Mouse (Mus musculus): ENCODE results near the gene Cdkn2c.

Gene Cdkn2c

GRCm38 (mm10) chr4:109656301-109656700 lies 10.7 kb downstream of the Cdkn2c start:
- 73% methylated on average over 4 of the region's 4 CpGs for WGBS

- WGBS = 86% methylated on average over 2 of the region's 2 CpGs
Observed at GRCm38 (mm10) chr4:109655738-109656137, 11.3 kb downstream of the Cdkn2c start.

GRCm38 (mm10) chr4:109654701-109655100 lies 12.3 kb downstream of the Cdkn2c start:
- 97% methylated on average over 2 of the region's 2 CpGs for WGBS

GRCm38 (mm10) chr4:109649331-109649730 lies 17.7 kb downstream of the Cdkn2c start:
- 87% methylated on average over 5 of the region's 5 CpGs for WGBS

GRCm38 (mm10) chr4:109647281-109647680 lies 19.7 kb downstream of the Cdkn2c start:
- WGBS = 89% methylated on average over 4 of the region's 4 CpGs

- 72% methylated on average over 3 of the region's 3 CpGs for WGBS
Observed at GRCm38 (mm10) chr4:109641451-109641850, 25.5 kb downstream of the Cdkn2c start.

- 95% methylated on average over 7 of the region's 7 CpGs for WGBS
Observed at GRCm38 (mm10) chr4:109640141-109640540, 26.8 kb downstream of the Cdkn2c start.

GRCm38 (mm10) chr4:109639356-109639755 lies 27.6 kb downstream of the Cdkn2c start:
- WGBS = 94% methylated on average over 9 of the region's 9 CpGs

GRCm38 (mm10) chr4:109634971-109635370 lies 32.0 kb downstream of the Cdkn2c start:
- WGBS = 93% methylated on average over 2 of the region's 2 CpGs

GRCm38 (mm10) chr4:109631029-109631428 lies 36.0 kb downstream of the Cdkn2c start:
- WGBS = 51% methylated on average over 4 of the region's 4 CpGs

GRCm38 (mm10) chr4:109630215-109630614 lies 36.8 kb downstream of the Cdkn2c start:
- 62% methylated on average over 2 of the region's 2 CpGs for WGBS

- 72% methylated on average over 4 of the region's 4 CpGs for WGBS
Observed at GRCm38 (mm10) chr4:109612596-109612995, 54.4 kb downstream of the Cdkn2c start.
